Mouse (Mus musculus): ENCODE results near the gene Olfml2b.
A peak's percentile ranks its signal among the peaks of the same experiment; 100 is the strongest.

Gene Olfml2b

GRCm38 (mm10) chr1:170697771-170698356 lies 53.5 kb downstream of the Olfml2b start:
- DNase-seq: no peak

GRCm38 (mm10) chr1:170698771-170699170 lies 54.4 kb downstream of the Olfml2b start:
- DNase-seq: no peak

GRCm38 (mm10) chr1:170699553-170699952 lies 55.2 kb downstream of the Olfml2b start:
- no peak for DNase-seq

- DNase-seq: no peak
Observed at GRCm38 (mm10) chr1:170700496-170701027, 56.2 kb downstream of the Olfml2b start.

- DNase-seq: no peak
Observed at GRCm38 (mm10) chr1:170701178-170701577, 56.8 kb downstream of the Olfml2b start.

- DNase-seq: no peak
Observed at GRCm38 (mm10) chr1:170701582-170701981, 57.2 kb downstream of the Olfml2b start.

- no peak for DNase-seq
Observed at GRCm38 (mm10) chr1:170702263-170702662, 57.9 kb downstream of the Olfml2b start.

GRCm38 (mm10) chr1:170702958-170703357 lies 58.6 kb downstream of the Olfml2b start:
- peak; percentile 12 for DNase-seq

GRCm38 (mm10) chr1:170704103-170704502 lies 59.8 kb downstream of the Olfml2b start:
- DNase-seq: no peak

- no peak for DNase-seq
Observed at GRCm38 (mm10) chr1:170704911-170705594, 60.7 kb downstream of the Olfml2b start.

- DNase-seq: no peak
Observed at GRCm38 (mm10) chr1:170706046-170706445, 61.7 kb downstream of the Olfml2b start.

- no peak for DNase-seq
Observed at GRCm38 (mm10) chr1:170709034-170709433, 64.7 kb downstream of the Olfml2b start.

GRCm38 (mm10) chr1:170709481-170709880 lies 65.1 kb downstream of the Olfml2b start:
- peak; percentile 72 for DNase-seq

GRCm38 (mm10) chr1:170709969-170710368 lies 65.6 kb downstream of the Olfml2b start:
- no peak for DNase-seq

GRCm38 (mm10) chr1:170711731-170712130 lies 67.4 kb downstream of the Olfml2b start:
- DNase-seq: no peak

GRCm38 (mm10) chr1:170717241-170717828 lies 73.0 kb downstream of the Olfml2b start:
- no peak for DNase-seq

GRCm38 (mm10) chr1:170718133-170718810 lies 73.9 kb downstream of the Olfml2b start:
- no peak for DNase-seq

- peak; percentile 27 for DNase-seq
Observed at GRCm38 (mm10) chr1:170721560-170721959, 77.2 kb downstream of the Olfml2b start.

GRCm38 (mm10) chr1:170728524-170728923 lies 84.2 kb downstream of the Olfml2b start:
- DNase-seq: no peak

- DNase-seq: no peak
Observed at GRCm38 (mm10) chr1:170729267-170729962, 85.1 kb downstream of the Olfml2b start.

- DNase-seq: no peak
Observed at GRCm38 (mm10) chr1:170731865-170732595, 87.7 kb downstream of the Olfml2b start.

All from lung, postnatal 36 days (tissue).